Mouse (Mus musculus) hindbrain, embryonic 10.5 days (tissue): ENCODE results near the gene Ifrd2. TPM values are rescaled to one million over a fixed set of nuclear protein-coding genes. Genes with fewer than 3 reads are reported as not detected.

Experiments
- DNase-seq: peaks from one replicate; pipeline ENCODE4 v3.0.0-alpha.2; 2017; ENCODE audit warnings: low spot score
- H3K27ac ChIP-seq: fragments of 300-500 bp; sonication (generic); 2 replicates; pipeline ENCODE4 v1.5.1; 2016; ENCODE audit warnings: mild to moderate bottlenecking, moderate library complexity
- H3K27me3 ChIP-seq: fragments of 300-500 bp; sonication (generic); 2 replicates; pipeline ENCODE4 v1.6.1; 2016; ENCODE audit warnings: mild to moderate bottlenecking; ENCODE audit not compliant: poor library complexity, insufficient read depth, severe bottlenecking
- H3K36me3 ChIP-seq: fragments of 300-500 bp; sonication (generic); 2 replicates; pipeline ENCODE4 v1.6.1; 2016; ENCODE audit warnings: mild to moderate bottlenecking, moderate library complexity
- H3K4me1 ChIP-seq: fragments of 300-500 bp; sonication (generic); replicated peaks from 2 replicates; pipeline ENCODE4 v1.6.1; 2016; ENCODE audit warnings: mild to moderate bottlenecking
- H3K4me3 ChIP-seq: fragments of 300-500 bp; sonication (generic); 2 replicates; pipeline ENCODE4 v1.5.1; 2016; ENCODE audit warnings: mild to moderate bottlenecking, moderate library complexity
- H3K9me3 ChIP-seq: fragments of 300-500 bp; sonication (generic); 2 replicates; pipeline ENCODE4 v1.6.1; 2016; ENCODE audit warnings: mild to moderate bottlenecking, moderate library complexity
- WGBS: fragments of 180-500 bp; shearing (Covaris S2); methylation state at CpG from one replicate; pipeline ENCODE4 v1.1.7; 2016; 5-methylcytosine and 5-hydroxymethylcytosine counted together
- polyA plus RNA-seq: library from polyadenylated mRNA; unstranded; fragments of >200 nt; fragmentation: Nextera tagmentation; extraction: Ambion mirVana; gene quantifications from 2 replicates; pipeline ENCODE4 v1.2.1, GENCODE M21; 2016

Gene Ifrd2
- polyA plus RNA-seq, 1 experiment from 2014 or later, result 41.1 TPM

- Histone ChIP-seq H3K4me1 (peaks cover 84% of the 10 kb centered on the region), H3K36me3 (peaks cover 66% of the 10 kb centered on the region), H3K4me3 (peak overlapping the region; percentile 87), H3K27me3 (no peaks in the 10 kb centered on the region), H3K9me3 (no peaks in the 10 kb centered on the region), H3K27ac (peak overlapping the region; percentile 99)
- peak; percentile 96 for DNase-seq
- WGBS, result 0% methylated on average over 2 of the region's 2 CpGs
Measured at GRCm38 (mm10) chr9:107626844-107627277, 39.4 kb downstream of the Ifrd2 start.

- Histone ChIP-seq H3K9me3 (no peaks in the 10 kb centered on the region), H3K27ac (peak overlapping the region; percentile 99), H3K27me3 (no peaks in the 10 kb centered on the region), H3K4me3 (peak overlapping the region; percentile 87), H3K36me3 (peaks cover 66% of the 10 kb centered on the region), H3K4me1 (peaks cover 91% of the 10 kb centered on the region)
- WGBS, result 26% methylated on average over 20 of the region's 20 CpGs
- no peak for DNase-seq
Measured at GRCm38 (mm10) chr9:107627387-107628255, 40.2 kb downstream of the Ifrd2 start.

- 40% methylated on average over 15 of the region's 15 CpGs for WGBS
- peak; percentile 42 for DNase-seq
Measured at GRCm38 (mm10) chr9:107628721-107629410, 41.4 kb downstream of the Ifrd2 start.

GRCm38 (mm10) chr9:107629411-107629730 is 41.9 kb downstream of the Ifrd2 start:
- no peaks in the 10 kb centered on the region for H3K27me3 ChIP-seq
- peaks cover 54% of the 10 kb centered on the region for H3K36me3 ChIP-seq
- no peaks in the 10 kb centered on the region for H3K9me3 ChIP-seq
- H3K4me1 ChIP-seq, result peaks cover 100% of the 10 kb centered on the region
- peak overlapping the region; percentile 99 for H3K27ac ChIP-seq
- H3K4me3 ChIP-seq, result peak overlapping the region; percentile 87
- 30% methylated on average over 4 of the region's 4 CpGs for WGBS
- DNase-seq, result no peak

More at GRCm38 (mm10) chr9:107628721-107629410, 41.4 kb downstream of the Ifrd2 start:
- H3K27ac ChIP-seq, result peak overlapping the region; percentile 99
- peaks cover 100% of the 10 kb centered on the region for H3K4me1 ChIP-seq
- no peaks in the 10 kb centered on the region for H3K27me3 ChIP-seq
- peaks cover 59% of the 10 kb centered on the region for H3K36me3 ChIP-seq
- peak overlapping the region; percentile 87 for H3K4me3 ChIP-seq
- H3K9me3 ChIP-seq, result no peaks in the 10 kb centered on the region

GRCm38 (mm10) chr9:107629901-107630425 is 42.5 kb downstream of the Ifrd2 start:
- WGBS, result 11% methylated on average over 14 of the region's 14 CpGs
- Histone ChIP-seq H3K4me3 (peak overlapping the region; percentile 87), H3K27ac (peak overlapping the region; percentile 99), H3K36me3 (peaks cover 48% of the 10 kb centered on the region), H3K9me3 (no peaks in the 10 kb centered on the region), H3K27me3 (no peaks in the 10 kb centered on the region), H3K4me1 (peaks cover 98% of the 10 kb centered on the region)
- DNase-seq, result peak; percentile 70

GRCm38 (mm10) chr9:107630576-107630975 is 43.1 kb downstream of the Ifrd2 start:
- Histone ChIP-seq H3K27ac (peak overlapping the region; percentile 99), H3K4me3 (peak overlapping the region; percentile 87), H3K36me3 (peaks cover 42% of the 10 kb centered on the region), H3K27me3 (no peaks in the 10 kb centered on the region), H3K9me3 (no peaks in the 10 kb centered on the region), H3K4me1 (peaks cover 96% of the 10 kb centered on the region)
- peak; percentile 89 for DNase-seq
- 5% methylated on average over 4 of the region's 4 CpGs for WGBS

- H3K27me3 ChIP-seq, result no peaks in the 10 kb centered on the region
- peaks cover 96% of the 10 kb centered on the region for H3K4me1 ChIP-seq
- H3K27ac ChIP-seq, result peak overlapping the region; percentile 99
- H3K9me3 ChIP-seq, result no peaks in the 10 kb centered on the region
- 35% methylated on average over 9 of the region's 9 CpGs for WGBS
- H3K4me3 ChIP-seq, result peak overlapping the region; percentile 87
- peaks cover 39% of the 10 kb centered on the region for H3K36me3 ChIP-seq
- no peak for DNase-seq
Measured at GRCm38 (mm10) chr9:107631311-107631826, 43.9 kb downstream of the Ifrd2 start.

GRCm38 (mm10) chr9:107631861-107632260 is 44.4 kb downstream of the Ifrd2 start:
- DNase-seq, result no peak

GRCm38 (mm10) chr9:107632478-107632877 is 45.0 kb downstream of the Ifrd2 start:
- 45% methylated on average over 6 of the region's 6 CpGs for WGBS
- Histone ChIP-seq H3K36me3 (peaks cover 36% of the 10 kb centered on the region), H3K4me3 (peak overlapping the region; percentile 87), H3K27me3 (no peaks in the 10 kb centered on the region), H3K27ac (peak overlapping the region; percentile 99), H3K4me1 (peaks cover 96% of the 10 kb centered on the region), H3K9me3 (no peaks in the 10 kb centered on the region)
- DNase-seq, result no peak

More at GRCm38 (mm10) chr9:107631861-107632260, 44.4 kb downstream of the Ifrd2 start:
- Histone ChIP-seq H3K4me1 (peaks cover 96% of the 10 kb centered on the region), H3K9me3 (no peaks in the 10 kb centered on the region), H3K27me3 (no peaks in the 10 kb centered on the region), H3K27ac (peak overlapping the region; percentile 99), H3K36me3 (peaks cover 36% of the 10 kb centered on the region), H3K4me3 (peak overlapping the region; percentile 87)
- WGBS, result 62% methylated on average over 8 of the region's 8 CpGs

- WGBS, result under 1% methylated on average over 33 of the region's 33 CpGs
Measured at GRCm38 (mm10) chr9:107633091-107633660, 45.7 kb downstream of the Ifrd2 start.

GRCm38 (mm10) chr9:107633661-107634405 is 46.4 kb downstream of the Ifrd2 start:
- DNase-seq, result peak; percentile 48
- Histone ChIP-seq H3K36me3 (peaks cover 23% of the 10 kb centered on the region), H3K4me1 (peaks cover 87% of the 10 kb centered on the region), H3K27me3 (no peaks in the 10 kb centered on the region), H3K27ac (peak overlapping the region; percentile 99), H3K4me3 (peak overlapping the region; percentile 87), H3K9me3 (no peaks in the 10 kb centered on the region)
- 1% methylated on average over 15 of the region's 15 CpGs for WGBS

More at GRCm38 (mm10) chr9:107633091-107633660, 45.7 kb downstream of the Ifrd2 start:
- peak overlapping the region; percentile 99 for H3K27ac ChIP-seq
- peak; percentile 75 for DNase-seq
- peaks cover 94% of the 10 kb centered on the region for H3K4me1 ChIP-seq
- no peaks in the 10 kb centered on the region for H3K9me3 ChIP-seq
- H3K4me3 ChIP-seq, result peak overlapping the region; percentile 87
- H3K27me3 ChIP-seq, result no peaks in the 10 kb centered on the region
- H3K36me3 ChIP-seq, result peaks cover 30% of the 10 kb centered on the region
